Mouse (Mus musculus) heart, embryonic 13.5 days (tissue): ENCODE results near the gene Gm44579. TPM values are rescaled to one million over a fixed set of nuclear protein-coding genes. Genes with fewer than 3 reads are reported as not detected.

Experiments
- ATAC-seq: fragments of 200-750 bp; cut with Nextera tagmentation; 2 replicates; pipeline ENCODE4 v1.8.0; 2017; ENCODE audit warnings: moderate TSS enrichment; ENCODE audit not compliant: insufficient number of reproducible peaks, low FRiP score, low TSS enrichment; ENCODE audit errors: extremely low read depth
- H3K27ac ChIP-seq: fragments of 300-500 bp; sonication (generic); replicated peaks from 2 replicates; pipeline ENCODE4 v1.5.1; 2015; ENCODE audit warnings: moderate library complexity, mild to moderate bottlenecking, inconsistent platforms
- H3K27me3 ChIP-seq: fragments of 300-500 bp; sonication (generic); replicated peaks from 2 replicates; pipeline ENCODE4 v1.6.1; 2015; ENCODE audit warnings: mild to moderate bottlenecking, inconsistent platforms
- H3K36me3 ChIP-seq: fragments of 300-500 bp; sonication (generic); 2 replicates; pipeline ENCODE4 v1.6.1; 2015; ENCODE audit warnings: mild to moderate bottlenecking, inconsistent platforms
- H3K4me1 ChIP-seq: fragments of 300-500 bp; sonication (generic); 2 replicates; pipeline ENCODE4 v1.6.1; 2015; ENCODE audit warnings: inconsistent platforms
- H3K4me2 ChIP-seq: fragments of 300-500 bp; sonication (generic); 2 replicates; pipeline ENCODE4 v1.6.1; 2015; ENCODE audit warnings: inconsistent platforms, mild to moderate bottlenecking, moderate library complexity
- H3K4me3 ChIP-seq: fragments of 300-500 bp; sonication (generic); 2 replicates; pipeline ENCODE4 v1.5.1; 2015; ENCODE audit warnings: moderate library complexity, mild to moderate bottlenecking, inconsistent platforms
- H3K9ac ChIP-seq: fragments of 300-500 bp; sonication (generic); 2 replicates; pipeline ENCODE4 v1.6.1; 2015; ENCODE audit warnings: inconsistent platforms, mild to moderate bottlenecking, moderate library complexity
- H3K9me3 ChIP-seq: fragments of 300-500 bp; sonication (generic); 2 replicates; pipeline ENCODE4 v1.6.1; 2016; ENCODE audit warnings: inconsistent platforms
- WGBS: fragments of 180-500 bp; shearing (Covaris S2); methylation state at CpG from one replicate; pipeline ENCODE4 v1.1.7; 2015; ENCODE audit warnings: mixed read lengths; 5-methylcytosine and 5-hydroxymethylcytosine counted together
- polyA plus RNA-seq: library from polyadenylated mRNA; unstranded; fragments of >200 nt; fragmentation: Nextera tagmentation; extraction: Ambion mirVana; gene quantifications from 2 replicates; pipeline ENCODE4 v1.2.1, GENCODE M21; 2015

The Gm44579 gene
- polyA plus RNA-seq, 1 experiment from 2014 or later, result not detected

DNA sequence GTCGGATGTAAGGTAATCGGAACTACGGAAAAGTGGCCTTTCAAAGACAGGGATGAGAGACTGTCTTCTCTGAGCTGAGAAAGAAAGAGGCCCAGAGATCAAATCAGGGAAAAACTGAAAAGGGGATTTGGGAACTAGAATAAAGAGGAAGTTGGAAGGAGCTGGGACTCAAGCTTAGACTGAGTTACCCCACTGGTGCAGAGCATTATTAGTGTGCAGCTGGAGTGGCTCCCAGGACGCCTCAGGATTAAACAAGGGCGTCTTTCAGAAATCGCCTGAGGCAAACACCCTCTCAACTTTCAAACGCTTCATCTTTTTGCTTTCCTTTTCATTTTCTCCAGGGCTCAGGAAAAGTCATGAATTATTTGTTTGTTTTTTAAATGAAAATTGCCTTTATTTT, 67.9 kb downstream of the Gm44579 start:
- H3K36me3 ChIP-seq, result no peaks in the 10 kb centered on the region
- H3K27ac ChIP-seq, result no peak overlapping the region
- H3K9ac ChIP-seq, result no peak overlapping the region
- H3K9me3 ChIP-seq, result no peaks in the 10 kb centered on the region
- no peak for ATAC-seq
- no peaks in the 10 kb centered on the region for H3K27me3 ChIP-seq
- peaks cover 14% of the 10 kb centered on the region for H3K4me1 ChIP-seq
- 77% methylated on average over 7 of the region's 7 CpGs for WGBS
- no peak overlapping the region for H3K4me2 ChIP-seq
- H3K4me3 ChIP-seq, result no peak overlapping the region

DNA sequence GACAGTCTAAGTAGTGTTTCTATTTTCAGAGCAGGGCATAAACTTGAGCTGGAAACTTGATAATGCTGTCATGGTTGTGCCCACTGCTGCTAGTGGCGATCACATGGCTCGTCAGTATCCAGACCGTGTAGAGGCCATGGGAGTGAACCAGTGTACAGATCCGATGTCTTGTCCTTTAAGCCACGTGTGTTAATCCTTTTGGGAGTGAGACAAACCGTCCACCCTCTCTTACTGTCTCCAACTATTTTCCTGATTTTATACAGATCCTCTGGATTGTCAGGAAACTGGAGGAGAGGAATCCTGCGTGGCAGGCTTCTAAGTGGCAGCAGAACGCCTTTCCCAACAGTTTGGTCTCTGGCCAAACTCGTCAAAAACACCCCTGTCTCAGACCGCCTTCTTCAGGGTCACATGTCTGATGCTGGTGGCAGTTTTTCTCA, 71.6 kb downstream of the Gm44579 start:
- peak overlapping the region; percentile 69 for H3K9ac ChIP-seq
- no peaks in the 10 kb centered on the region for H3K9me3 ChIP-seq
- H3K4me2 ChIP-seq, result peak overlapping the region; percentile 35
- H3K36me3 ChIP-seq, result no peaks in the 10 kb centered on the region
- no peak overlapping the region for H3K4me3 ChIP-seq
- H3K27ac ChIP-seq, result peak overlapping the region; percentile 95
- WGBS, result 25% methylated on average over 10 of the region's 10 CpGs
- no peaks in the 10 kb centered on the region for H3K27me3 ChIP-seq
- ATAC-seq, result peak; percentile 48; the same call in 1 of the 2 replicates
- peaks cover 27% of the 10 kb centered on the region for H3K4me1 ChIP-seq

DNA sequence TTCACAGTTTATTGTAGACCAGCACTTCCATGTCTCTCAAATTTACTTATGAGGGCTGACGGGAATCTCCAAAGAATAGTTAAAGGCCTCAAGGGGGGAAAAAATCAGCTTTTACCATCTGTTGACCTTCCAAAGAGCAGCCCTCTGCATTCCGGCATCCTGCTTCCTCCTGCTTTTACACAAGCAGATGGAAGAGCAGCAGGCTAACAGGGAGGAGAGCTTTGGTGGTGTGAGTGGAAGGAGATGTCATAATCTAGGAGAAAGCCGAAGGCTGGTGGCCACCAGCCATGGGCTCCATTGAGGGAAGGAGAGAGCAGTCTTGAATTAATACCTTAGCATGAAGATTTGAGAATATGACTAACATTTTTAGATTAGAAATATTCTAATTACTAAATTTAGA, 72.4 kb downstream of the Gm44579 start:
- Histone ChIP-seq H3K27ac (peak overlapping the region; percentile 95), H3K4me1 (peaks cover 29% of the 10 kb centered on the region), H3K9ac (0 out of 2 replicates have a peak overlapping the region, but pooled peaks have one; percentile 10), H3K4me2 (no peak overlapping the region), H3K36me3 (no peaks in the 10 kb centered on the region), H3K4me3 (no peak overlapping the region), H3K9me3 (no peaks in the 10 kb centered on the region), H3K27me3 (no peaks in the 10 kb centered on the region)
- WGBS, result 59% methylated on average over 3 of the region's 3 CpGs
- ATAC-seq, result no peak

DNA sequence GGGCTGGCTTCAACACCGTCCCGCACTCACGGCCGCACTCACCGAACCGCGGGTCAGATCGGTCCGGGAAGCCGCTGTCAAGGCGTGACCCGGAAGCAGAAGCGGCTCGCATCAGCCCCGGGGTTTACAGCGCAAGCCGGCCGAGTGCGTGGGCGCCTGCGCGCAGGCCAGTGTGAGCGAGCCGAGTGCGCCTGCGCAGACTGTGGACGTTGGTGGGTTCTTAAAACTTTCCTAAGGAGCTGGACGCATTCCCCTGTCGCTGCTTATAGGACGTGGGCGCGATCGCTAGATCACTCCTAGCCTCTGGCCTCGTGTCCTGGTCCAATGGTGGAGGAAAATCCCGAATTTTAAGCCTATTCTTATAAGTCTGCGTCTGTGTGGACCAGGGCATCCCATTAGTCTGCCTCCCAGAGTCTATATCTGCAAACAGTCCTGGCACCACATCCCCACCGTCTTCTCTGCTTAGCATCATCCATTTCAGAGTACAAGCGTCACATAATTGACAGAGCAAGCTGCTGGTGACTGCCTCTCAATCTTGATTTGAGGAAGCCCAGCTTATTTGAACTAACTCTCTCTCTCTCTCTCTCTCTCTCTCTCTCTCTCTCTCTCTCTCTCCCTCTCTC, 75.1 kb downstream of the Gm44579 start:
- Histone ChIP-seq H3K27ac (peak overlapping the region; percentile 92), H3K4me2 (peak overlapping the region; percentile 90), H3K9ac (peak overlapping the region; percentile 99), H3K9me3 (no peaks in the 10 kb centered on the region), H3K36me3 (peaks cover 20% of the 10 kb centered on the region), H3K27me3 (no peaks in the 10 kb centered on the region), H3K4me1 (peaks cover 32% of the 10 kb centered on the region), H3K4me3 (peak overlapping the region; percentile 99)
- WGBS, result under 1% methylated on average over 38 of the region's 38 CpGs
- peak; percentile 87 for ATAC-seq

DNA sequence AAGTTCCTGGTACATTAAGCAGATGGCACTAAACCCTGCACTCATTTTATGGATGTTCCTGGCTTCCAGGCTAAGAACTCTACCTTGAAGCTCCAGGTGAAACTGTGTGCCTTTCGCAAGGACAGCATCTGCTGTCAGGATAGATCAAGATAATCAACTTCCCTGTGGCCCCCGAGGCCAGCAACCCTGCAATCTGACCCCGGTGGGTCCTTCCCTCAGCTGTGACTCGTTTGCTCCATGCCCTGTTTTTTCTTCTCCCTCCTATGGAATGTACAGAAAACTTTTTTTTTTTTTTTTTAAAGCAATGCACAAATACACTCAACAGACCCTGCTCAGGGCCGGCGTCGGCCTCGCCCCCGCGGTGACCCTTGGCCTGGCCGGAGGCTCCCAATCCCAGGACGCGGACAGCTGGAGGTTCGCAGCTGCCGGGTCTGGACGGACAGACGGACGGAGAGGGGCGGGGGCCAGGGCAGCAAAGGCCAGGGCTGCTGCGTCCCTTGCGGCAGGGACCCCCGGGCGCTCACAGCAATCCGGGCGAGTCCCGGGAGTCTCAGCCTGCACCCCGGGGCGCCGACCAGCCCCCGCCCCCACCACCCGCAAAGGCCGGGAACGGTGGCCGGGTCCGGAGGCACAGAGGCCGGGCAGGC, 75.8 kb downstream of the Gm44579 start:
- no peaks in the 10 kb centered on the region for H3K27me3 ChIP-seq
- H3K9me3 ChIP-seq, result no peaks in the 10 kb centered on the region
- WGBS, result 1% methylated on average over 35 of the region's 36 CpGs
- H3K27ac ChIP-seq, result peak overlapping the region; percentile 92
- peak overlapping the region; percentile 99 for H3K4me3 ChIP-seq
- H3K4me2 ChIP-seq, result peak overlapping the region; percentile 90
- H3K4me1 ChIP-seq, result peaks cover 31% of the 10 kb centered on the region
- H3K9ac ChIP-seq, result peak overlapping the region; percentile 99
- ATAC-seq, result peak; percentile 34
- peaks cover 27% of the 10 kb centered on the region for H3K36me3 ChIP-seq

DNA sequence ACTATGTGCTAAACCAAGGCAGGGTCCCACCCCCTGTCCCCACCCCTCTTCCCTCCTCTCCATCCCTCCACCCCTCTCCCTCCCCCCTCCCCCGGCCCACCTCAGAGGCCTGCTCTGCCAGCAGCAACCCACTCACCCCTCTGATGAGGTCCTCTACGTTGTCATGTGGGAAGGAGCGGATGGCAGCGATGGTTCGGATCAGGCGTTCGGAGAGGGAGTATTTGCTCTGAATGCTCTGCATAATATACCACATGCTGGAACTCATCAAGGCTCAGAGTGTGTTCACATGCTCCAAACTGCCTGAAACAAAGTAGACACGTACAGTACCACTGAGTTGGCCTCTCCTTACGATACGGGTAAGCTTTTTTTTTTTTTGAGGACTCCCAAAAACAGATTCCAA, 78.3 kb downstream of the Gm44579 start:
- Histone ChIP-seq H3K4me2 (no peak overlapping the region), H3K27ac (no peak overlapping the region), H3K9ac (no peak overlapping the region), H3K27me3 (no peaks in the 10 kb centered on the region), H3K4me1 (peaks cover 17% of the 10 kb centered on the region), H3K4me3 (no peak overlapping the region), H3K36me3 (peaks cover 51% of the 10 kb centered on the region), H3K9me3 (no peaks in the 10 kb centered on the region)
- ATAC-seq, result no peak
- 81% methylated on average over 10 of the region's 10 CpGs for WGBS

DNA sequence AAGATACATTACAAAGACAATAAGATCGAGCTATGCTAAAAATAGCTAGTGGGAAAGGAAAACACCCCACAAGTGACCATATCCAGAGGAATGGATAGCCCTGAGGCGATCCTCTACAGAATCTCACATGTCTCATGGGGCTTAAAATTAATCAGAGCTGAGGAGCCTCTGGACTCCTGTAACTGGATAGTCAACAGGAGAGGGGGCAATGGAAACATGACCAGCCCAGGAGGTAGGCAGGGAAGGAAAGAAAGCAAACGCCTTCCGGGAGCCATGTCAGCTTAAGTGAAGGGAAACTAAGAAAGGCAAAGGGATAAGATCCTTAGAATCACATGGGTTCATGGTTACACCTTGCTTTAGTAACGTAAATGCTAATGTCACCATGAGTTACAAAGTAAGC, 80.0 kb downstream of the Gm44579 start:
- H3K27ac ChIP-seq, result no peak overlapping the region
- H3K27me3 ChIP-seq, result no peaks in the 10 kb centered on the region
- H3K9ac ChIP-seq, result no peak overlapping the region
- ATAC-seq, result no peak
- no peaks in the 10 kb centered on the region for H3K9me3 ChIP-seq
- H3K4me2 ChIP-seq, result no peak overlapping the region
- H3K4me3 ChIP-seq, result no peak overlapping the region
- H3K4me1 ChIP-seq, result peaks cover 13% of the 10 kb centered on the region
- H3K36me3 ChIP-seq, result peaks cover 68% of the 10 kb centered on the region
- WGBS, result 86% methylated on average over 5 of the region's 5 CpGs

DNA sequence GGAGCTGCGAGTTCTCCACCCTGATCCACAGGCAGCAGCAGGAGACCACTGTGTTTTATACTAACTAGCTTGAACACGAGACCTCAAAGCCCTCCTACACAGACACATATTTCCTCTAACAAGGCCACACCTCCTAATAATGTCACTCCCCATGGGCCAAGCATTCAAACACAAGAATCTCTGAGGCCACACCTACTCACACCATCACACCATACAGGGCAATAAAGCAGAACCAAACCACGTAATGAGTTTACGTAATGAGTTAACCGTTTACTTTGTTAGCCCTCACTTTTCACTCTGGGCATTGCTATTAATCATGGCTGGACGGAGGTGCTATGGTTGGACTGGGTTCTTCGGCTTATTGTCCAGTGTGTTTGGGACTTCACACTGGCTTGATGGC, 81.0 kb downstream of the Gm44579 start:
- 86% methylated on average over 7 of the region's 7 CpGs for WGBS
- H3K4me1 ChIP-seq, result peaks cover 10% of the 10 kb centered on the region
- no peak overlapping the region for H3K9ac ChIP-seq
- peaks cover 79% of the 10 kb centered on the region for H3K36me3 ChIP-seq
- H3K4me3 ChIP-seq, result no peak overlapping the region
- no peaks in the 10 kb centered on the region for H3K27me3 ChIP-seq
- ATAC-seq, result no peak
- H3K9me3 ChIP-seq, result no peaks in the 10 kb centered on the region
- no peak overlapping the region for H3K4me2 ChIP-seq
- no peak overlapping the region for H3K27ac ChIP-seq

DNA sequence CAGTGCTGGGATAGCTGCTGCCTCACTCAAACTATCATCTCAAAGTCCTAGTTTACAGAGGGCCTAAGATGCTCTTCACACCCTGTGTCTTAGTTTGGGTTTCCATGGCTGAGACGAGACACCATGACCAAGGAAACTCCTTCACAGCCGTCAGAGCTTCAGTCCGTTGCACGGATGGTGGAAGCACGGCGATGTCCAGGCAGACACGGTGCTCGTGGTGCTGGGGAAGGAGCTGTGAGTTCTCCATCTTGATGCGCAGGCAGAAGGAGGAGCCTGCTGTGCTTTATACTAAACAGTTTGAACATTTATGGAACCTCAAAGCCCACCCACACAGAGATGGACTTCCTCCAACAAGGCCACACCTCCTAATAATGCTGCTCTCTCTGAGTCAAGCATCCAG, 83.9 kb downstream of the Gm44579 start:
- H3K4me2 ChIP-seq, result no peak overlapping the region
- H3K27me3 ChIP-seq, result no peaks in the 10 kb centered on the region
- no peaks in the 10 kb centered on the region for H3K4me1 ChIP-seq
- no peaks in the 10 kb centered on the region for H3K9me3 ChIP-seq
- 87% methylated on average over 9 of the region's 9 CpGs for WGBS
- H3K9ac ChIP-seq, result no peak overlapping the region
- ATAC-seq, result no peak
- no peak overlapping the region for H3K27ac ChIP-seq
- H3K36me3 ChIP-seq, result peaks cover 99% of the 10 kb centered on the region
- H3K4me3 ChIP-seq, result no peak overlapping the region

Other genes with a start within 250 kb of the Gm44579 start
- 26.1 and 27.8 TPM in 2 replicates for gene Col2a1, start 216.3 kb downstream of the Gm44579 start, polyA plus RNA-seq
- gene Pfkm, start 128.4 kb downstream of the Gm44579 start, polyA plus RNA-seq, result 86.7 and 90.4 TPM in 2 replicates
- gene Senp1, start 127.2 kb downstream of the Gm44579 start, polyA plus RNA-seq, result 18.2 and 19.6 TPM in 2 replicates
- 76.5 and 86.6 TPM in 2 replicates for gene Asb8, start 55.4 kb downstream of the Gm44579 start, polyA plus RNA-seq
- 1.1 and 1.4 TPM in 2 replicates for gene Ccdc184, start 53.8 kb downstream of the Gm44579 start, polyA plus RNA-seq
- gene Olfr288, start 25.4 kb downstream of the Gm44579 start, polyA plus RNA-seq, result not detected in 2 replicates
- not detected in 2 replicates for gene Olfr287, start 79 bp upstream of the Gm44579 start, polyA plus RNA-seq
- not detected in 2 replicates for gene Olfr286, start 13.5 kb upstream of the Gm44579 start, polyA plus RNA-seq
- not detected in 2 replicates for gene H1fnt, start 36.3 kb upstream of the Gm44579 start, polyA plus RNA-seq
- gene Zfp641, start 75.2 kb upstream of the Gm44579 start, polyA plus RNA-seq, result 1.1 TPM in 2 replicates
- gene Olfr285, start 96.4 kb upstream of the Gm44579 start, polyA plus RNA-seq, result not detected in 2 replicates
- gene Olfr284, start 120.0 kb upstream of the Gm44579 start, polyA plus RNA-seq, result not detected in 2 replicates
- not detected in 2 replicates for gene Olfr283, start 160.0 kb upstream of the Gm44579 start, polyA plus RNA-seq
- not detected in 2 replicates for gene Olfr282, start 210.2 kb upstream of the Gm44579 start, polyA plus RNA-seq
- gene Olfr281, start 231.6 kb upstream of the Gm44579 start, polyA plus RNA-seq, result not detected in 2 replicates
- gene OR5BS1P, start 248.9 kb upstream of the Gm44579 start, polyA plus RNA-seq, result not detected in 2 replicates